Mouse (Mus musculus): ENCODE results near the gene Prok1. TPM values are rescaled to one million over a fixed set of nuclear protein-coding genes. Genes with fewer than 3 reads are reported as not detected.

The Prok1 gene
- polyA plus RNA-seq (2017; shearing (Covaris generic)): 0.63 TPM

DNA sequence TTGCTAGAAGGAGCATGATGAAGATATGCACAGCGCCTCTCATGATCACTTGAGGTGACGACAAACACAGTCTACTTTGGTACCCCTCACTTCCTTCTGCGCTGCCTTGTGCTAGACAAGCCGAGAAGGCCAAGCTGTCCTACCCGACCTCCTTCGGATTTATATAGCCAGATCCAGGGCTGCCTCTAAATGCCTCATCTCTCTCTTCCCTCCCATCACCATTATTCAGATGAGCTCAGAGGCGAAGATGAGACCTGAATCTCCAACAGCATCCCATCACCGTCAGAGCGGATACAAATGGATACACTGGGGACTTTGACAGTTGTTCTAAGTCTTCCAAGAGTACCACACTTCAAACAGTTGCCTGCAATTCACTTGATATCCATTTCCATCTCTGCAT is at the start of gene Prok1:
Prok1 (minus strand) TSS at position 101 of the 400 bp plus-strand sequence.

DNA sequence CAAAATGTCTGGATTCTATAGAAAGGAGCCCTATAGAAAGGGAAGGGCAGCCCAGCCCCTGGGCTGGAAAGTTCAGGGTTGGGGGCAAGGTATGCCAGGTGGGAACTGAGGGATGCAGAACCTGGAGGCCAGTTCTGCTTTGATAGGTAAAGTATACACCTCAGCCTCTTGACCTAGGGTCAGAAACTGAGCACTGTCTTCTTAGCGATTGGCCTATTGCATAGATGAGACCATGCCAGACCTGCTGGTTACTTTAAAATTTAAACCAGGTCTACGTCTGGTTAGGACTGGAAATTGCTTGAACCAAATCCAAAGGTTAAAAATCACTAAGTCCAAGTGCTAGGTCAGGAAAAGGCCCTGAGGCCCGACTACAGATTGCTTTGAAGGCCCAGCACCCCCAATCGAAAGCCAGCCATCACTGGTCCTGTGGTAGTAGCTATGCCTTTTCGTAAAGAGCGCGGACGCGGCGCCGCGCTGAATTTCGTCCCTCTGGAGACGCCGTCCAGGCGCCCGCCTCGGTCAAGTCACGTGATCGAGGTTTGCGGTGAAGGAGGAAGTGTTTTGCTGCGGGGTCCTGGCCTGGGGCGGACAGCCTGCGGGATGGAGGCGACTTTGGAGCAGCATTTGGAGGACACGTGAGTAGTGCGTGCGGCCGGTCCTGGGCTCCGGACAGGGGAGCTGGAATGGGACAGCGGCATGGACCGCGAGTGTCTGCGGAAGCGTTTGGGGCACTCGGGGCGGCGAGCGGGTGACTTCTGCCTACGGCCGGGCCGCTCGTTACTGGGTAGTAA is 39.2 kb upstream of the Prok1 start, which contains the start of gene Lamtor5:
Lamtor5 (plus strand) TSS at position 380 of the 791 bp plus-strand sequence.

DNA sequence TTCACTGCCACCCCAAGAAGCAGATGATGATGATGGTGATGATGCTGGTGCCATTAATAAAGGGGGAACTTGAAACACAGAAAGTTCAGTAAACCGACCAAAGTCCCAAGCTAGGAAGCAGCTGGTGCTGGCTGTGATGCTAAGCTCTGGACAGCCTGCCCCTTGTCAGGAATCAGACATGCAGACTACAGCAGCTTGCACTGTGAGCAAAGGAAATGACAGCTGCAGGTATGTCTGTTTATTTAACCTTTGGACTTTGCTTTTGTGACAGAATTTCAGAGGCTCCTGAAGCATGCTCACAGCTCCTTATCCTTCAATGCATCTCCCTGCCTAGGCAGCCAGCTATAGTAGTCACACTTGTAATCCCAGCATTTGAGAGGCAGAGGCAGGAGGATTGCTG is 9.0 kb downstream of the Prok1 start, which contains the start of gene A630076J17Rik:
A630076J17Rik (plus strand) TSS at position 88 of the 400 bp plus-strand sequence.

GRCm38 (mm10) chr3:107221608-107222007 is 17.9 kb downstream of the Prok1 start, which contains the start of gene Cym:
Cym (minus strand) TSS chr3:107221732.

Other genes with a start within 250 kb of the Prok1 start
- gene Kcna3, start 203.5 kb downstream of the Prok1 start, polyA plus RNA-seq (2017; shearing (Covaris generic)): 17.0 TPM
- gene Kcna2, start 138.6 kb downstream of the Prok1 start, polyA plus RNA-seq (2017; shearing (Covaris generic)): 1.9 TPM
- not detected for gene Kcna10, start 56.7 kb downstream of the Prok1 start, polyA plus RNA-seq (2017; shearing (Covaris generic))
- gene Cym, start 18.0 kb downstream of the Prok1 start, polyA plus RNA-seq (2017; shearing (Covaris generic)): not detected
- gene A630076J17Rik, start 9.1 kb downstream of the Prok1 start, polyA plus RNA-seq (2017; shearing (Covaris generic)): not detected
- 205 TPM for gene Lamtor5, start 39.2 kb upstream of the Prok1 start, polyA plus RNA-seq (2017; shearing (Covaris generic))
- 0.87 TPM for gene Slc16a4, start 51.5 kb upstream of the Prok1 start, polyA plus RNA-seq (2017; shearing (Covaris generic))
- gene Rbm15, start 94.0 kb upstream of the Prok1 start, polyA plus RNA-seq (2017; shearing (Covaris generic)): 12.8 TPM
- not detected for gene Kcnc4, start 219.8 kb upstream of the Prok1 start, polyA plus RNA-seq (2017; shearing (Covaris generic))